Mouse (Mus musculus): ENCODE measurements at regions not wholly inside any gene's neighbourhood (a gene's known extent, or its start where the extent isn't known, plus 50 kb on each side); places are given as distances from the start of the nearest gene placed in this dataset.

DNA sequence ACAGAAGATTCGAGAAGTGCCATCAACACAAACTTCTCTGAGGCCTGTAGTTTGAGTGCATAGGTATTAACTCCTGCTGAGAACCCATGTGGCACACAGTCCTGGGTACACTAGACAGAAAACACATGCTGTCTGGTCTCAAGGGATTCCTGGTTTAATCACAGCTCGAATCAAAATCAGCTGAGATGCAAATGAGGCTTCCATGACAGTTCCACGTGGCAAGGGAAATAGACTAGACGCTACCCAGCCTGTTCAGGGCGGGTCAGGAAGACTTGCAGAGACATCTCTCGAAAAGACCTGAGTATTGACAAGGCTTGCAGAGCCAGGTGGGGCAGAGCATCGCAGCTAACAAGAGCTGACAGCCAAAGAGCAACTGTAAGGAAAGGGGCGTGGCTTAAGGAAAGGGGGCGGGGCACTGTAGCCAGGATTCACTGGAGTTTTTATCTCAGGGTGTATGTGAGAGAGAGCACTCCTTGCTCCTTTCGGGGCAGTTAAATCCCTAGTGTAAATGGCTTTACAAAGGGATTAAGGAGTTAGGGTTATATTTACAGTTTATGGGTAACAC, 173.2 kb downstream of the Rpap3 start:
- no peaks in the 10 kb centered on the region for H3K27me3 ChIP-seq (ENCODE audit: insufficient read depth, low read length)
- H3K9me3 ChIP-seq (ENCODE audit: low read length) = no peaks in the 10 kb centered on the region
- H3K36me3 ChIP-seq (ENCODE audit: insufficient read depth, low read length) = no peaks in the 10 kb centered on the region
- H3K9ac ChIP-seq (replicated peaks; ENCODE audit: low read length) = no peak overlapping the region
- no peak for ATAC-seq
- no peaks in the 10 kb centered on the region for H3K4me1 ChIP-seq (ENCODE audit: insufficient read depth, low read length)
- no peak for TF ChIP-seq CTCF (IDR thresholded peaks at IDR 0.05; ENCODE audit: low read depth)
- WGBS = 56% methylated on average over 10 of the region's 10 CpGs
- no peak overlapping the region for H3K4me3 ChIP-seq (ENCODE audit: low read length)
- no peak overlapping the region for H3K27ac ChIP-seq
- no peak for DNase-seq (ENCODE audit: low spot score)
- no peak overlapping the region for H3K4me2 ChIP-seq (ENCODE audit: low read depth, low read length)

GRCm38 (mm10) chr15:97528291-97529050, 177.2 kb downstream of the Rpap3 start:
- no peak for ATAC-seq
- TF ChIP-seq CTCF (IDR thresholded peaks at IDR 0.05; ENCODE audit: low read depth) = no peak
- H3K9me3 ChIP-seq (ENCODE audit: low read length) = no peaks in the 10 kb centered on the region
- DNase-seq (ENCODE audit: low spot score) = no peak
- no peaks in the 10 kb centered on the region for H3K36me3 ChIP-seq (ENCODE audit: insufficient read depth, low read length)
- no peak overlapping the region for H3K9ac ChIP-seq (replicated peaks; ENCODE audit: low read length)
- WGBS = 88% methylated on average over 11 of the region's 11 CpGs
- H3K4me3 ChIP-seq (ENCODE audit: low read length) = no peak overlapping the region
- no peak overlapping the region for H3K27ac ChIP-seq
- no peak overlapping the region for H3K4me2 ChIP-seq (ENCODE audit: low read depth, low read length)
- no peaks in the 10 kb centered on the region for H3K27me3 ChIP-seq (ENCODE audit: insufficient read depth, low read length)
- no peaks in the 10 kb centered on the region for H3K4me1 ChIP-seq (ENCODE audit: insufficient read depth, low read length)

- no peaks in the 10 kb centered on the region for H3K36me3 ChIP-seq (ENCODE audit: insufficient read depth, low read length)
- H3K27me3 ChIP-seq (ENCODE audit: insufficient read depth, low read length) = no peaks in the 10 kb centered on the region
- H3K9me3 ChIP-seq (ENCODE audit: low read length) = no peaks in the 10 kb centered on the region
- no peak overlapping the region for H3K4me2 ChIP-seq (ENCODE audit: low read depth, low read length)
- H3K27ac ChIP-seq = no peak overlapping the region
- ATAC-seq = no peak
- 86% methylated on average over 2 of the region's 2 CpGs for WGBS
- H3K4me3 ChIP-seq (ENCODE audit: low read length) = no peak overlapping the region
- no peaks in the 10 kb centered on the region for H3K4me1 ChIP-seq (ENCODE audit: insufficient read depth, low read length)
- no peak for DNase-seq (ENCODE audit: low spot score)
- TF ChIP-seq CTCF (IDR thresholded peaks at IDR 0.05; ENCODE audit: low read depth) = no peak
- no peak overlapping the region for H3K9ac ChIP-seq (replicated peaks; ENCODE audit: low read length)
These were observed 185.2 kb downstream of the Rpap3 start for GRCm38 (mm10) chr15:97520395-97520794.

DNA sequence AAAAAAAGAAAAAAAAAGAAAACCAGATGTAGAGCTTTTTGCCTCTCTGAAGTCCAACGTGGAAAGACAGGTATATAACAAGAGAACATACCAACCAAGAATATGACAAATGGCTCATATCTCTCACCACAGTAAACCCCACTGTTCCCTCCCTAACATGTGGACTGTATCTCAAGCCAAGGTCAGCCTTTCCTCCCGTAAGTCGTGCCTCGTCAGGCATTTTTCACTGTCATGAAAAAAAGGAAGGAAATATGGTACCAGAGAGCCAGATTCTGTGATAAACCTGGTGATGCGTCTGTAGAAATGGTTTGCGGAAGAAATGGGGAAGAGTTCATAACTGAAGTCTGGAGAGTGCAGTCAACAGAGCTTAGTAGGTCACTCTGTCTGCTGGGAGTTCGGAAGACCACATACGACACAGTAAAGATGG, 185.7 kb downstream of the Rpap3 start:
- H3K27ac ChIP-seq = no peak overlapping the region
- no peak overlapping the region for H3K9ac ChIP-seq (replicated peaks; ENCODE audit: low read length)
- H3K9me3 ChIP-seq (ENCODE audit: low read length) = no peaks in the 10 kb centered on the region
- H3K4me2 ChIP-seq (ENCODE audit: low read depth, low read length) = no peak overlapping the region
- H3K27me3 ChIP-seq (ENCODE audit: insufficient read depth, low read length) = no peaks in the 10 kb centered on the region
- DNase-seq (ENCODE audit: low spot score) = no peak
- no peak for TF ChIP-seq CTCF (IDR thresholded peaks at IDR 0.05; ENCODE audit: low read depth)
- no peaks in the 10 kb centered on the region for H3K36me3 ChIP-seq (ENCODE audit: insufficient read depth, low read length)
- WGBS = 91% methylated on average over 8 of the region's 8 CpGs
- no peak for ATAC-seq
- H3K4me1 ChIP-seq (ENCODE audit: insufficient read depth, low read length) = no peaks in the 10 kb centered on the region
- no peak overlapping the region for H3K4me3 ChIP-seq (ENCODE audit: low read length)

DNA sequence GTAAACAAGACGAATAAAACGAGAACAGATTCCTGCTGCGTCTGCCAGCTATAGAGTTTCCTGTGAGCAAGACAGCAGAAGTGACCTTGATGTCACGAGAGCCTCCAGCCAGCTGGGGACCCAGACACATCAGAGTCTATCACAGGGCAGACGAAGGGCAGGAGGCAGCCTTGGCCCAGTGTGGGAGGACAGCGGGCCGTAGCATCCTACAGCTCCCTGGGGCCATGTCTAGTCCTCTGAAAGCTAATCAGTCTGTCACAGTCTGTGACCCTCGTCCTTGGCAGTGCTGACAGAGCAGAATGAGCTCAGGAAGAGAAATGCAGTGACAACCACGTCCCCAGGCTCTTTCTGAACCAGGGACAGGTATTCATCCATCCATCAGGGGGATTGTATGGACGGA, 187.7 kb downstream of the Rpap3 start:
- Histone ChIP-seq H3K4me2 (ENCODE audit: low read depth, low read length) (no peak overlapping the region), H3K9ac (replicated peaks; ENCODE audit: low read length) (no peak overlapping the region), H3K36me3 (ENCODE audit: insufficient read depth, low read length) (no peaks in the 10 kb centered on the region), H3K27me3 (ENCODE audit: insufficient read depth, low read length) (no peaks in the 10 kb centered on the region), H3K4me3 (ENCODE audit: low read length) (no peak overlapping the region), H3K27ac (peak overlapping the region; percentile 9; the same call in 1 of the 2 replicates), H3K9me3 (ENCODE audit: low read length) (no peaks in the 10 kb centered on the region), H3K4me1 (ENCODE audit: insufficient read depth, low read length) (no peaks in the 10 kb centered on the region)
- ATAC-seq (peak; percentile 56; the same call in 1 of the 2 replicates), DNase-seq (ENCODE audit: low spot score) (peak; percentile 33)
- no peak for TF ChIP-seq CTCF (IDR thresholded peaks at IDR 0.05; ENCODE audit: low read depth)
- WGBS = 28% methylated on average over 10 of the region's 10 CpGs

DNA sequence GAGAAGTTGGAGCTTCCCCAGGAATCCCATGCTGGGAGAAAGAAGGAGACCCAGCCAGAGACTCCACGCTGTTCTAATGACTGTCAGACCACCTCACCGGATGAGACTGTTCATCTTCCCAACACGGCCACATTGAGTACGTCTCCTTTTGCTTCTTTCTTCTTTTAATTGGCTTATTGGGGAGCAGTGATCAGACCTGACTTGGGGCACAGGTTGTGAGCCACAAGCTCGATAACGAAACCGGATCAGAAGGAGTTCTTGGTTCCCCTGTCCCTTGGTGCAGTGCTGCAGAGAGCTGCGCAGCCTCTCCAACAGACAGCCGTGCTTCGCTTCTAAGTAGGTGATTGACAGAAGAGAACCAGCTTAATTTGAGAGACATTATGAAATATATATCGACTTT, 188.4 kb downstream of the Rpap3 start:
- Histone ChIP-seq H3K4me1 (ENCODE audit: insufficient read depth, low read length) (no peaks in the 10 kb centered on the region), H3K36me3 (ENCODE audit: insufficient read depth, low read length) (no peaks in the 10 kb centered on the region), H3K9ac (replicated peaks; ENCODE audit: low read length) (no peak overlapping the region), H3K27me3 (ENCODE audit: insufficient read depth, low read length) (no peaks in the 10 kb centered on the region), H3K4me2 (ENCODE audit: low read depth, low read length) (no peak overlapping the region), H3K4me3 (ENCODE audit: low read length) (no peak overlapping the region), H3K9me3 (ENCODE audit: low read length) (no peaks in the 10 kb centered on the region), H3K27ac (no peak overlapping the region)
- ATAC-seq (no peak), DNase-seq (ENCODE audit: low spot score) (no peak)
- TF ChIP-seq CTCF (IDR thresholded peaks at IDR 0.05; ENCODE audit: low read depth) = no peak
- WGBS = 71% methylated on average over 11 of the region's 11 CpGs

DNA sequence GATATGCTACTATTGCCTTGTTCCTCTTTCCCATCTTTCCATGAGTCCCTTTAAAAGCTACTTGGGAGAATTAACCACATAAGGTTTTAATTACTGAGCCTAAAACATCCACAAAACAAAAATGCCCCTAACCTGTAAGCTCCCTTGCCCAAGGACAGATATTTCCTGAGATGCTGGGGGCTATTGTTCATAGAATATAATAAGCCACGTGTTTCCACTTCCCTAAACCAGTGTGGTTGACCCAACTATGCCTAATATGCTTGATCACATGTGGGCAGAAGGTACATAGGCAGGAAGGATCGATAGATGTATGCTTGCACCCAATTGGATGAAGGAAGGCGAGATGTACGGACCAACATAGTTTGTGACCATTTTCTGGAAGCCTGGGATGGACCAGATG, 189.9 kb downstream of the Rpap3 start:
- Histone ChIP-seq H3K36me3 (ENCODE audit: insufficient read depth, low read length) (no peaks in the 10 kb centered on the region), H3K9ac (replicated peaks; ENCODE audit: low read length) (no peak overlapping the region), H3K4me2 (ENCODE audit: low read depth, low read length) (no peak overlapping the region), H3K27ac (no peak overlapping the region), H3K9me3 (ENCODE audit: low read length) (no peaks in the 10 kb centered on the region), H3K4me3 (ENCODE audit: low read length) (no peak overlapping the region), H3K27me3 (ENCODE audit: insufficient read depth, low read length) (no peaks in the 10 kb centered on the region), H3K4me1 (ENCODE audit: insufficient read depth, low read length) (no peaks in the 10 kb centered on the region)
- 81% methylated on average over 4 of the region's 4 CpGs for WGBS
- TF ChIP-seq CTCF (IDR thresholded peaks at IDR 0.05; ENCODE audit: low read depth) = no peak
- no peak for DNase-seq (ENCODE audit: low spot score)
- ATAC-seq = no peak
